Mouse (Mus musculus) liver, adult 2 months (tissue): ENCODE data around the gene Bcl2l12.

Experiments
- CTCF ChIP-seq: fragments of 200-500 bp; IDR thresholded peaks from 2 replicates; pipeline ENCODE4 v1.5.1; 2011; ENCODE audit warnings: low read depth, low read length, control low read depth
- POLR2A ChIP-seq: fragments of 200-500 bp; IDR thresholded peaks from 2 replicates; pipeline ENCODE4 v1.6.1; 2011; ENCODE audit warnings: low read length, control low read depth; ENCODE audit not compliant: insufficient read depth; ENCODE audit errors: extremely low read depth

DNA sequence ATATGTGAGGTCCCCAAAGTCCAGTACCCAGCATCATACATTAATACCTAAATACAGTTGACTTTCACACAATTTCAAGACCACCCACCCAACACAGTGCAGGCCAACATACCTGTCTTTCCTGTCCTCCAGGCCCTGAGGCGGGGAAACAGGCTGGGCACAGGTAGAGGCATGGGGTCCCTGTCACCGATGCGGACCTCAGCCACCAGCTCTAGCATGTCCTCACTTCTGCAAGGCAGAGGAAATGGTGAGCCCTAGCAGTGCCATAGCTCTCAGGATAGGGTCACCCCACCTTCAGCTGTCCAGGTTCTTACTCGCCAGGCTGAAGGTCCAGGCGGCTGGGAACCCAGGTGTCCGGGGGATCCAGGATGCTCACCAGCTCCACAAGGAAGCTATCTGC lies 13.5 kb upstream of the Bcl2l12 start:
- TF ChIP-seq POLR2A (no peak), CTCF (no peak)
